Mouse (Mus musculus) cerebellum, adult (tissue): Measurements from ENCODE around the gene Fgd2.
A peak's percentile ranks its signal among the peaks of the same experiment; 100 is the strongest.
"Not testable (repeated sequence)": the region's sequence is repeated elsewhere in the genome, so short reads cannot be mapped to it uniquely, and the experiment has no call there.

Source experiments
- ATAC-seq: cut with Nextera tagmentation; 2 replicates; pipeline ENCODE4 v1.9.2; 2017; ENCODE audit warnings: mild to moderate bottlenecking, moderate library complexity, mixed read lengths; ENCODE audit not compliant: insufficient number of reproducible peaks, low FRiP score, low TSS enrichment

The Fgd2 gene

GRCm38 (mm10) chr17:29332186-29332685 is 28.5 kb upstream of the Fgd2 start:
- ATAC-seq = no peak

GRCm38 (mm10) chr17:29336266-29336990 is 24.3 kb upstream of the Fgd2 start:
- no peak for ATAC-seq

GRCm38 (mm10) chr17:29337979-29338823 is 22.5 kb upstream of the Fgd2 start:
- no peak for ATAC-seq

- ATAC-seq = no peak; the same call in 1 of the 2 replicates
Observed at GRCm38 (mm10) chr17:29339170-29339768, 21.4 kb upstream of the Fgd2 start.

- ATAC-seq = no peak
Observed at GRCm38 (mm10) chr17:29340406-29341261, 20.1 kb upstream of the Fgd2 start.

- no peak for ATAC-seq
Observed at GRCm38 (mm10) chr17:29341591-29342003, 19.1 kb upstream of the Fgd2 start.

GRCm38 (mm10) chr17:29342010-29342910 is 18.5 kb upstream of the Fgd2 start:
- no peak for ATAC-seq

GRCm38 (mm10) chr17:29343241-29343640 is 17.5 kb upstream of the Fgd2 start:
- ATAC-seq = no peak

GRCm38 (mm10) chr17:29345272-29345671 is 15.4 kb upstream of the Fgd2 start:
- no peak for ATAC-seq

- ATAC-seq = no peak
Observed at GRCm38 (mm10) chr17:29346496-29347125, 14.1 kb upstream of the Fgd2 start.

- 0 out of 2 replicates have a peak, but pooled peaks have one; percentile 2 for ATAC-seq
Observed at GRCm38 (mm10) chr17:29347126-29347644, 13.5 kb upstream of the Fgd2 start.

GRCm38 (mm10) chr17:29347645-29348256 is 13.0 kb upstream of the Fgd2 start, which contains the start of gene Mtch1:
TSS of gene Mtch1 (minus strand) at chr17:29347934.
- ATAC-seq = peak; percentile 91

- no peak for ATAC-seq
Observed at GRCm38 (mm10) chr17:29348996-29349395, 11.7 kb upstream of the Fgd2 start.

- not testable (repeated sequence) for ATAC-seq
Observed at GRCm38 (mm10) chr17:29351056-29351455, 9.7 kb upstream of the Fgd2 start.

- no peak for ATAC-seq
Observed at GRCm38 (mm10) chr17:29355461-29355840, 5.3 kb upstream of the Fgd2 start.

- no peak for ATAC-seq
Observed at GRCm38 (mm10) chr17:29355841-29356478, 4.8 kb upstream of the Fgd2 start.

GRCm38 (mm10) chr17:29356479-29356856 is 4.2 kb upstream of the Fgd2 start:
- no peak for ATAC-seq
